Mouse (Mus musculus): ENCODE results near the gene Adgrd1. TPM values are rescaled to one million over a fixed set of nuclear protein-coding genes. Genes with fewer than 3 reads are reported as not detected.
A peak's percentile ranks its signal among the peaks of the same experiment; 100 is the strongest.

The Adgrd1 gene
- polyA plus RNA-seq, 1 experiment from 2014 or later, result 0.15 TPM

- no peak overlapping the region for H3K4me3 ChIP-seq (ENCODE audit: low read depth, low read length)
- peaks cover 1% of the 10 kb centered on the region; the same call in 1 of the 2 replicates for H3K4me1 ChIP-seq (ENCODE audit: control insufficient read depth, insufficient read depth, low read length)
- DNase-seq (ENCODE audit: low spot score) (no peak), ATAC-seq (no peak)
- H3K36me3 ChIP-seq (ENCODE audit: control insufficient read depth, insufficient read depth, low read length), result no peaks in the 10 kb centered on the region
- no peaks in the 10 kb centered on the region for H3K27me3 ChIP-seq (replicated peaks; ENCODE audit: control insufficient read depth, insufficient read depth, low read length)
- no peak overlapping the region for H3K4me2 ChIP-seq (ENCODE audit: low read length)
- H3K9me3 ChIP-seq (replicated peaks; ENCODE audit: control insufficient read depth, low read length), result no peaks in the 10 kb centered on the region
- no peak overlapping the region for H3K9ac ChIP-seq (ENCODE audit: low read length)
- WGBS, result 84% methylated on average over 11 of the region's 11 CpGs
- no peak overlapping the region for H3K27ac ChIP-seq (ENCODE audit: low read depth, low read length)
Observed at GRCm38 (mm10) chr5:129161372-129162051, 65.0 kb downstream of the Adgrd1 start.

- ATAC-seq, result no peak
- Histone ChIP-seq H3K36me3 (ENCODE audit: control insufficient read depth, insufficient read depth, low read length) (no peaks in the 10 kb centered on the region), H3K4me1 (ENCODE audit: control insufficient read depth, insufficient read depth, low read length) (no peaks in the 10 kb centered on the region), H3K27me3 (replicated peaks; ENCODE audit: control insufficient read depth, insufficient read depth, low read length) (no peaks in the 10 kb centered on the region), H3K9me3 (replicated peaks; ENCODE audit: control insufficient read depth, low read length) (no peaks in the 10 kb centered on the region), H3K9ac (ENCODE audit: low read length) (no peak overlapping the region), H3K27ac (ENCODE audit: low read depth, low read length) (no peak overlapping the region), H3K4me3 (ENCODE audit: low read depth, low read length) (no peak overlapping the region), H3K4me2 (ENCODE audit: low read length) (no peak overlapping the region)
- 70% methylated on average over 8 of the region's 8 CpGs for WGBS
- DNase-seq (ENCODE audit: low spot score), result no peak
Observed at GRCm38 (mm10) chr5:129163416-129163815, 66.9 kb downstream of the Adgrd1 start.

- Histone ChIP-seq H3K27me3 (replicated peaks; ENCODE audit: control insufficient read depth, insufficient read depth, low read length) (no peaks in the 10 kb centered on the region), H3K4me3 (ENCODE audit: low read depth, low read length) (no peak overlapping the region), H3K27ac (ENCODE audit: low read depth, low read length) (no peak overlapping the region), H3K4me1 (ENCODE audit: control insufficient read depth, insufficient read depth, low read length) (no peaks in the 10 kb centered on the region), H3K9ac (ENCODE audit: low read length) (no peak overlapping the region), H3K36me3 (ENCODE audit: control insufficient read depth, insufficient read depth, low read length) (no peaks in the 10 kb centered on the region), H3K4me2 (ENCODE audit: low read length) (no peak overlapping the region), H3K9me3 (replicated peaks; ENCODE audit: control insufficient read depth, low read length) (no peaks in the 10 kb centered on the region)
- ATAC-seq (no peak), DNase-seq (ENCODE audit: low spot score) (no peak)
- 63% methylated on average over 10 of the region's 10 CpGs for WGBS
Observed at GRCm38 (mm10) chr5:129164091-129164490, 67.5 kb downstream of the Adgrd1 start.

GRCm38 (mm10) chr5:129164911-129165584 lies 68.5 kb downstream of the Adgrd1 start:
- Histone ChIP-seq H3K4me3 (ENCODE audit: low read depth, low read length) (no peak overlapping the region), H3K36me3 (ENCODE audit: control insufficient read depth, insufficient read depth, low read length) (no peaks in the 10 kb centered on the region), H3K27ac (ENCODE audit: low read depth, low read length) (0 out of 2 replicates have a peak overlapping the region, but pooled peaks have one; percentile 15), H3K9me3 (replicated peaks; ENCODE audit: control insufficient read depth, low read length) (no peaks in the 10 kb centered on the region), H3K9ac (ENCODE audit: low read length) (no peak overlapping the region), H3K27me3 (replicated peaks; ENCODE audit: control insufficient read depth, insufficient read depth, low read length) (no peaks in the 10 kb centered on the region), H3K4me1 (ENCODE audit: control insufficient read depth, insufficient read depth, low read length) (no peaks in the 10 kb centered on the region), H3K4me2 (ENCODE audit: low read length) (no peak overlapping the region)
- 88% methylated on average over 10 of the region's 10 CpGs for WGBS
- ATAC-seq (no peak), DNase-seq (ENCODE audit: low spot score) (no peak)

GRCm38 (mm10) chr5:129165595-129165994 lies 69.0 kb downstream of the Adgrd1 start:
- no peak for ATAC-seq
- WGBS, result 73% methylated on average over 7 of the region's 7 CpGs

GRCm38 (mm10) chr5:129169090-129169489 lies 72.5 kb downstream of the Adgrd1 start:
- Histone ChIP-seq H3K9ac (ENCODE audit: low read length) (no peak overlapping the region), H3K4me3 (ENCODE audit: low read depth, low read length) (no peak overlapping the region), H3K27me3 (replicated peaks; ENCODE audit: control insufficient read depth, insufficient read depth, low read length) (no peaks in the 10 kb centered on the region), H3K36me3 (ENCODE audit: control insufficient read depth, insufficient read depth, low read length) (no peaks in the 10 kb centered on the region), H3K27ac (ENCODE audit: low read depth, low read length) (no peak overlapping the region), H3K4me1 (ENCODE audit: control insufficient read depth, insufficient read depth, low read length) (no peaks in the 10 kb centered on the region), H3K4me2 (ENCODE audit: low read length) (no peak overlapping the region), H3K9me3 (replicated peaks; ENCODE audit: control insufficient read depth, low read length) (no peaks in the 10 kb centered on the region)
- WGBS, result 74% methylated on average over 5 of the region's 5 CpGs
- no peak for ATAC-seq
- DNase-seq (ENCODE audit: low spot score), result no peak

More at GRCm38 (mm10) chr5:129165595-129165994, 69.0 kb downstream of the Adgrd1 start:
- Histone ChIP-seq H3K27ac (ENCODE audit: low read depth, low read length) (no peak overlapping the region), H3K4me1 (ENCODE audit: control insufficient read depth, insufficient read depth, low read length) (no peaks in the 10 kb centered on the region), H3K4me3 (ENCODE audit: low read depth, low read length) (no peak overlapping the region), H3K27me3 (replicated peaks; ENCODE audit: control insufficient read depth, insufficient read depth, low read length) (no peaks in the 10 kb centered on the region), H3K36me3 (ENCODE audit: control insufficient read depth, insufficient read depth, low read length) (no peaks in the 10 kb centered on the region), H3K9me3 (replicated peaks; ENCODE audit: control insufficient read depth, low read length) (no peaks in the 10 kb centered on the region), H3K4me2 (ENCODE audit: low read length) (no peak overlapping the region), H3K9ac (ENCODE audit: low read length) (no peak overlapping the region)
- no peak for DNase-seq (ENCODE audit: low spot score)

GRCm38 (mm10) chr5:129169567-129169966 lies 73.0 kb downstream of the Adgrd1 start:
- DNase-seq (ENCODE audit: low spot score) (no peak), ATAC-seq (no peak)
- 20% methylated on average over 4 of the region's 4 CpGs for WGBS

GRCm38 (mm10) chr5:129172533-129172932 lies 76.0 kb downstream of the Adgrd1 start:
- H3K27ac ChIP-seq (ENCODE audit: low read depth, low read length), result no peak overlapping the region
- 90% methylated on average over 6 of the region's 6 CpGs for WGBS
- no peak overlapping the region for H3K4me2 ChIP-seq (ENCODE audit: low read length)
- H3K4me3 ChIP-seq (ENCODE audit: low read depth, low read length), result no peak overlapping the region
- H3K4me1 ChIP-seq (ENCODE audit: control insufficient read depth, insufficient read depth, low read length), result no peaks in the 10 kb centered on the region
- ATAC-seq, result no peak
- no peak overlapping the region for H3K9ac ChIP-seq (ENCODE audit: low read length)
- no peaks in the 10 kb centered on the region for H3K27me3 ChIP-seq (replicated peaks; ENCODE audit: control insufficient read depth, insufficient read depth, low read length)
- no peaks in the 10 kb centered on the region for H3K9me3 ChIP-seq (replicated peaks; ENCODE audit: control insufficient read depth, low read length)
- DNase-seq (ENCODE audit: low spot score), result no peak
- H3K36me3 ChIP-seq (ENCODE audit: control insufficient read depth, insufficient read depth, low read length), result no peaks in the 10 kb centered on the region

More at GRCm38 (mm10) chr5:129169567-129169966, 73.0 kb downstream of the Adgrd1 start:
- H3K36me3 ChIP-seq (ENCODE audit: control insufficient read depth, insufficient read depth, low read length), result no peaks in the 10 kb centered on the region
- no peaks in the 10 kb centered on the region for H3K4me1 ChIP-seq (ENCODE audit: control insufficient read depth, insufficient read depth, low read length)
- H3K9me3 ChIP-seq (replicated peaks; ENCODE audit: control insufficient read depth, low read length), result no peaks in the 10 kb centered on the region
- no peak overlapping the region for H3K4me3 ChIP-seq (ENCODE audit: low read depth, low read length)
- no peaks in the 10 kb centered on the region for H3K27me3 ChIP-seq (replicated peaks; ENCODE audit: control insufficient read depth, insufficient read depth, low read length)
- no peak overlapping the region for H3K9ac ChIP-seq (ENCODE audit: low read length)
- H3K4me2 ChIP-seq (ENCODE audit: low read length), result no peak overlapping the region
- no peak overlapping the region for H3K27ac ChIP-seq (ENCODE audit: low read depth, low read length)

- DNase-seq (ENCODE audit: low spot score) (no peak), ATAC-seq (no peak)
- WGBS, result 13% methylated on average over 3 of the region's 3 CpGs
- Histone ChIP-seq H3K27me3 (replicated peaks; ENCODE audit: control insufficient read depth, insufficient read depth, low read length) (no peaks in the 10 kb centered on the region), H3K4me3 (ENCODE audit: low read depth, low read length) (no peak overlapping the region), H3K36me3 (ENCODE audit: control insufficient read depth, insufficient read depth, low read length) (no peaks in the 10 kb centered on the region), H3K27ac (ENCODE audit: low read depth, low read length) (no peak overlapping the region), H3K9ac (ENCODE audit: low read length) (no peak overlapping the region), H3K9me3 (replicated peaks; ENCODE audit: control insufficient read depth, low read length) (no peaks in the 10 kb centered on the region), H3K4me1 (ENCODE audit: control insufficient read depth, insufficient read depth, low read length) (no peaks in the 10 kb centered on the region), H3K4me2 (ENCODE audit: low read length) (no peak overlapping the region)
Observed at GRCm38 (mm10) chr5:129175925-129176324, 79.4 kb downstream of the Adgrd1 start.

Data from forebrain, embryonic 14.5 days (tissue).